ENCODE assay signal across 8 mouse cellular contexts in the genomic region with DNA sequence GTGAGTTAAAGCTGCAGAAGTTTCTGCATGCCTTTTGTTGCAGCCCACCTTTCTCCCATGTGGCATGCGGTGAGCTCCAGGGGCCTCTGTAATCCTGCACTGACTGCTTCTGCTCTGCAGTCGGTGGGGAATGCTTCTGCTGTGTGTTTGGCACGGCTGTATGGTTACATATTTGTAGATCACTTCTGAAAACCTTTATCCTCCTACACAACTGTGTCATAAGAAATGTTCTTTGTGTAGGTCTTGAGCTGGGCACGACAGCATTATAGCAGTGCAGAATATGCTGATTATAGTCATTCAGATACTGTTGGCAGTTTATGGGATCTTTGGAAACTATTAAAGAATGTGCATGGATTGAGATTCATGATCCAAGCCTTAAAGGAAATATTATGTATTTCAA. TPM values are rescaled to one million over a fixed set of nuclear protein-coding genes. Genes with fewer than 3 reads are reported as not detected.
DNase-seq lines count a peak whose midpoint lies in the region; ATAC-seq and TF ChIP-seq lines count a peak whose summit lies in the region.

No protein-coding gene starts in this region.

- 27% methylated on average over 4 of the region's 4 CpGs for WGBS in heart, adult 2 months
- WGBS in embryonic facial prominence, embryonic 10.5 days = 74% methylated on average over 4 of the region's 4 CpGs
- 62% methylated on average over 4 of the region's 4 CpGs for WGBS in liver, embryonic 14.5 days (ENCODE audit: insufficient replicate concordance)

- H3K4me2 ChIP-seq in liver, embryonic 14.5 days (ENCODE audit: low read depth) = no peak overlapping the region

- peaks cover 3% of the 10 kb centered on the region; the same call in 1 of the 2 replicates for H3K79me2 ChIP-seq in heart, adult 2 months (replicated peaks; ENCODE audit: control insufficient read depth, insufficient read depth, low read length)

- no peak overlapping the region for H3K4me3 ChIP-seq in heart, adult 2 months
- H3K4me3 ChIP-seq in embryonic facial prominence, embryonic 10.5 days = no peak overlapping the region
- no peak overlapping the region for H3K4me3 ChIP-seq in liver, embryonic 14.5 days (ENCODE audit: insufficient read depth in 1 of 2, low read depth in 2 of 2, low read length in 2 of 2)

- ATAC-seq in liver, embryonic 14.5 days (ENCODE audit: insufficient read depth) = no peak

- DNase-seq in heart, adult 2 months = no peak
- no peak for DNase-seq in heart, adult 11 months
- DNase-seq in left cerebral cortex, postnatal 36 days (ENCODE audit: low spot score in 2 of 2) = peak; percentile 37 to 42
- no peak for DNase-seq in left cerebral cortex, adult 11 months (ENCODE audit: low spot score)
- DNase-seq in embryonic facial prominence, embryonic 10.5 days (ENCODE audit: low spot score) = no peak
- no peak for DNase-seq in liver, embryonic 14.5 days (ENCODE audit: low read depth in 3 of 3, low spot score in 3 of 3)
- DNase-seq in embryo, embryonic 10.5 days (ENCODE audit: low spot score) = no peak
- no peak for DNase-seq in adrenal gland, postnatal 36 days

- intact Hi-C loops in heart, adult 2 months (cut with DNase I) = loop anchor here (2.0 kb wide), 1 partner anchor 14 kb away; no protein-coding TSS in a partner anchor
- intact Hi-C loops in left cerebral cortex, postnatal 36 days (cut with DNase I) = no loop called here

- no peak for TF ChIP-seq POLR2A in heart, adult 2 months (IDR thresholded peaks at IDR 0.05; ENCODE audit: insufficient read depth, low read depth, low read length)

- H3K27ac ChIP-seq in heart, adult 2 months = peak overlapping the region; percentile 93
- 0 out of 2 replicates have a peak overlapping the region, but pooled peaks have one; percentile 2 for H3K27ac ChIP-seq in embryonic facial prominence, embryonic 10.5 days (replicated peaks)
- no peak overlapping the region; the same call in 1 of the 2 replicates for H3K27ac ChIP-seq in liver, embryonic 14.5 days

- no peaks in the 10 kb centered on the region for H3K27me3 ChIP-seq in heart, adult 2 months (ENCODE audit: control insufficient read depth, insufficient read depth, low read length)
- no peaks in the 10 kb centered on the region for H3K27me3 ChIP-seq in embryonic facial prominence, embryonic 10.5 days (replicated peaks; ENCODE audit: low read depth, poor library complexity, severe bottlenecking)
- H3K27me3 ChIP-seq in liver, embryonic 14.5 days (ENCODE audit: control insufficient read depth, insufficient read depth, low read length) = no peaks in the 10 kb centered on the region

- no peak for TF ChIP-seq CTCF in heart, adult 2 months (IDR thresholded peaks at IDR 0.05)
- TF ChIP-seq CTCF in liver, embryonic 14.5 days (IDR thresholded peaks at IDR 0.05; ENCODE audit: low read depth) = no peak

- H3K9me3 ChIP-seq in embryonic facial prominence, embryonic 10.5 days = no peaks in the 10 kb centered on the region
- H3K9me3 ChIP-seq in liver, embryonic 14.5 days (ENCODE audit: control insufficient read depth, low read length) = no peaks in the 10 kb centered on the region

- H3K36me3 ChIP-seq in heart, adult 2 months (ENCODE audit: control insufficient read depth, insufficient read depth, low read length) = peaks cover 23% of the 10 kb centered on the region
- no peaks in the 10 kb centered on the region for H3K36me3 ChIP-seq in embryonic facial prominence, embryonic 10.5 days (replicated peaks)
- H3K36me3 ChIP-seq in liver, embryonic 14.5 days (replicated peaks; ENCODE audit: control insufficient read depth, insufficient read depth, low read depth) = no peaks in the 10 kb centered on the region

- peaks cover 18% of the 10 kb centered on the region for H3K4me1 ChIP-seq in heart, adult 2 months (ENCODE audit: control insufficient read depth, insufficient read depth, low read length)
- H3K4me1 ChIP-seq in embryonic facial prominence, embryonic 10.5 days = peaks cover 20% of the 10 kb centered on the region
- peaks cover 35 to 60% of the 10 kb centered on the region in 2 experiments for H3K4me1 ChIP-seq in liver, embryonic 14.5 days (replicated peaks; ENCODE audit: control insufficient read depth in 2 of 2, insufficient read depth in 2 of 2, low read length in 1 of 2)

- peak overlapping the region; percentile 6 for H3K9ac ChIP-seq in heart, adult 2 months (ENCODE audit: low read depth, low read length)
- 0 out of 2 replicates have a peak overlapping the region, but pooled peaks have one; percentile 18 for H3K9ac ChIP-seq in liver, embryonic 14.5 days (replicated peaks)

- TF ChIP-seq EP300 in heart, adult 2 months (IDR thresholded peaks at IDR 0.05; ENCODE audit: insufficient read depth, low read depth, low read length) = no peak
- no peak for TF ChIP-seq EP300 in liver, embryonic 14.5 days (IDR thresholded peaks at IDR 0.05; ENCODE audit: low read depth)

RNA-seq across cellular contexts. Expression of a gene that starts 27.1 kb away (rescaled TPM):
- total RNA-seq in heart, adult 2 months (2021) = 100 to 1,000 TPM; 214 to 237 TPM
- polyA plus RNA-seq in heart, adult 2 months (2012; rRNA removed) = 344 and 361 TPM in 2 replicates
- 100 to 1,000 TPM; 135 to 144 TPM for total RNA-seq in left cerebral cortex, postnatal 36 days (2021)
- 189 and 194 TPM in 2 replicates for polyA plus RNA-seq in embryonic facial prominence, embryonic 10.5 days (2016; fragmentation: Nextera tagmentation; extraction: Ambion mirVana)
- polyA plus RNA-seq in liver, embryonic 14.5 days (2012; rRNA removed) = 50.9 and 52.3 TPM in 2 replicates
- polyA plus RNA-seq in liver, embryonic 14.5 days (2014; fragmentation: Nextera tagmentation; extraction: Ambion mirVana) = 99.0 and 107 TPM in 2 replicates
- 10 to 100 TPM; 45.0 to 46.0 TPM for total RNA-seq in adrenal gland, postnatal 36 days (2021)

RNA-seq across cellular contexts. Expression of a gene that starts 40.4 kb away (rescaled TPM):
- 100 to 1,000 TPM; 294 to 351 TPM for total RNA-seq in heart, adult 2 months (2021)
- polyA plus RNA-seq in heart, adult 2 months (2012; rRNA removed) = 264 and 414 TPM in 2 replicates
- total RNA-seq in left cerebral cortex, postnatal 36 days (2021) = 100 to 1,000 TPM; 224 to 251 TPM
- polyA plus RNA-seq in embryonic facial prominence, embryonic 10.5 days (2016; fragmentation: Nextera tagmentation; extraction: Ambion mirVana) = 21.9 and 22.1 TPM in 2 replicates
- 225 and 257 TPM in 2 replicates for polyA plus RNA-seq in liver, embryonic 14.5 days (2012; rRNA removed)
- 165 TPM in 2 replicates for polyA plus RNA-seq in liver, embryonic 14.5 days (2014; fragmentation: Nextera tagmentation; extraction: Ambion mirVana)
- total RNA-seq in adrenal gland, postnatal 36 days (2021) = 100 to 1,000 TPM; 565 to 629 TPM

Comparison
In these comparisons a context has a peak if more than half of its experiments do, and no peak if none do; other contexts are left out.
1. DNase-seq: peak in left cerebral cortex, postnatal 36 days (2 of 2); none in heart, adult 2 months (0 of 2), heart, adult 11 months (single experiment), left cerebral cortex, adult 11 months (single experiment), embryonic facial prominence, embryonic 10.5 days (single experiment), liver, embryonic 14.5 days (0 of 3), embryo, embryonic 10.5 days (single experiment) and adrenal gland, postnatal 36 days (0 of 2).